Mouse (Mus musculus): ENCODE results near the gene Ccdc34.

- TF ChIP-seq MAFK (IDR thresholded peaks at IDR 0.05; ENCODE audit: insufficient read depth, low read depth, low read length) = no peak
- no peak for TF ChIP-seq ZNF384 (IDR thresholded peaks at IDR 0.05; ENCODE audit: low read depth, low read length)
- no peak for TF ChIP-seq ZC3H11A (IDR thresholded peaks at IDR 0.05; ENCODE audit: borderline replicate concordance, low read depth, low read length)
- no peak for TF ChIP-seq HCFC1 (IDR thresholded peaks at IDR 0.05; ENCODE audit: borderline replicate concordance, insufficient read depth, low read length)
These were observed 150.7 kb downstream of the Ccdc34 start for GRCm38 (mm10) chr2:110168361-110168760.
